Mouse (Mus musculus) T-helper 17 cell (primary cell): ENCODE results near the gene Rab36.

Experiments
- in situ Hi-C, 2 experiments: fragments of 300-600 bp; cut with MboI, MseI; formaldehyde crosslinking; loops; 1 replicate in 1 of 2; 2 replicates in 1 of 2; pipeline ENCODE4 v1.15.1; 2025; ENCODE audit warnings: high pct_unique_total_duplicates in 2 of 2

The Rab36 gene

GRCm38 (mm10) chr10:75036883-75037379, at the start of gene Rab36:
Rab36 (plus strand) TSS chr10:75037058.
- in situ Hi-C loops = no loop called here

- in situ Hi-C loops = no loop called here
These were observed 49.0 kb upstream of the Rab36 start for GRCm38 (mm10) chr10:74987698-74988470.

- in situ Hi-C loops = loop anchor here in 1 of 2 experiments (10.0 kb wide), 1 partner anchor 1785 kb away; no protein-coding TSS in a partner anchor
These were observed 47.0 kb upstream of the Rab36 start for GRCm38 (mm10) chr10:74989814-74990213.

GRCm38 (mm10) chr10:74990584-74991322, 46.1 kb upstream of the Rab36 start:
- in situ Hi-C loops = loop anchor here in 1 of 2 experiments (10.0 kb wide), 1 partner anchor 1786 kb away; no protein-coding TSS in a partner anchor

- in situ Hi-C loops = loop anchor here in 1 of 2 experiments (10.0 kb wide), 1 partner anchor 1790 kb away; no protein-coding TSS in a partner anchor
These were observed 42.0 kb upstream of the Rab36 start for GRCm38 (mm10) chr10:74994863-74995262.

GRCm38 (mm10) chr10:74995377-74995776, 41.5 kb upstream of the Rab36 start:
- in situ Hi-C loops = loop anchor here in 1 of 2 experiments (10.0 kb wide), 1 partner anchor 1791 kb away; no protein-coding TSS in a partner anchor

- in situ Hi-C loops = no loop called here
These were observed 35.5 kb upstream of the Rab36 start for GRCm38 (mm10) chr10:75001391-75001790.

GRCm38 (mm10) chr10:75004067-75004466, 32.8 kb upstream of the Rab36 start:
- in situ Hi-C loops = no loop called here

GRCm38 (mm10) chr10:75006889-75007662, 29.8 kb upstream of the Rab36 start:
- in situ Hi-C loops = no loop called here

GRCm38 (mm10) chr10:75010704-75011103, 26.2 kb upstream of the Rab36 start:
- in situ Hi-C loops = no loop called here

GRCm38 (mm10) chr10:75015465-75015864, 21.4 kb upstream of the Rab36 start:
- in situ Hi-C loops = no loop called here

GRCm38 (mm10) chr10:75016481-75016880, 20.4 kb upstream of the Rab36 start:
- in situ Hi-C loops = no loop called here

GRCm38 (mm10) chr10:75020271-75020670, 16.6 kb upstream of the Rab36 start:
- in situ Hi-C loops = loop anchor here (5.0 kb wide), 1 partner anchor 83 kb away; no protein-coding TSS in a partner anchor

- in situ Hi-C loops = loop anchor here (5.0 kb wide), 1 partner anchor 84 kb away; no protein-coding TSS in a partner anchor
These were observed 15.7 kb upstream of the Rab36 start for GRCm38 (mm10) chr10:75021138-75021537.

- in situ Hi-C loops = no loop called here
These were observed 10.4 kb upstream of the Rab36 start for GRCm38 (mm10) chr10:75026491-75026890.

- in situ Hi-C loops = no loop called here
These were observed 8.1 kb upstream of the Rab36 start for GRCm38 (mm10) chr10:75028743-75029142.

- in situ Hi-C loops = no loop called here
These were observed 7.2 kb upstream of the Rab36 start for GRCm38 (mm10) chr10:75029677-75030076.

GRCm38 (mm10) chr10:75030234-75030633, 6.6 kb upstream of the Rab36 start:
- in situ Hi-C loops = no loop called here

GRCm38 (mm10) chr10:75031345-75032114, 5.3 kb upstream of the Rab36 start:
- in situ Hi-C loops = no loop called here

- in situ Hi-C loops = no loop called here
These were observed 4.5 kb upstream of the Rab36 start, which contains the start of gene Rsph14 for GRCm38 (mm10) chr10:75032395-75032794. Rsph14 (minus strand) TSS chr10:75032586.
